Mouse (Mus musculus) small intestine, adult 2 months (tissue): ENCODE results near the gene Wwox.

Experiments used
- CTCF ChIP-seq: fragments of 200-500 bp; IDR thresholded peaks from 2 replicates; pipeline ENCODE4 v1.5.1; 2012; ENCODE audit warnings: low read depth, mild to moderate bottlenecking, control low read depth, inconsistent platforms, low read length, moderate library complexity, mixed read lengths; ENCODE audit not compliant: insufficient replicate concordance, insufficient read length; ENCODE audit errors: extremely low read depth
- POLR2A ChIP-seq: fragments of 200-500 bp; IDR thresholded peaks from 2 replicates; pipeline ENCODE4 v1.6.1; 2012; ENCODE audit warnings: low read depth, mild to moderate bottlenecking, control low read depth, inconsistent platforms, low read length, moderate library complexity

DNA sequence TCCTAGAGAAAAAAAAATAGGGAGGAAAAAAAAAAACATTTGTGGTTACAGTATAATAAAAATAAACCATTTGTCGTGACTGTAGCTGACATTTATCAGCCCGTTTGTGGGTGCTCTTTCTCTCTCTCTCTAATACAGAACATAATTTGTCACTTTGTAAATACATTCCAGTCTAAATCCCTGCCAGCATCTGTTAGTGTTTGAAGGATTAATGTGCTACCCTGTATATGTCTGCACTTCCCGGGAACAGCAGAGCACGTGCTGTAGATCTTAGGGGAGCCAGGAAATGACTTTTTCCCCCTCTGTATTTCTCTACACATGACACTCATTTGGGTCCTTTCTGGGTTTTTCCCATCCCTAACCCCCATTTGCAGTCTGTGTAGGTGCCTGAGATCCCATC, 219.0 kb downstream of the Wwox start:
- no peak for TF ChIP-seq CTCF
- no peak for TF ChIP-seq POLR2A
